Mouse (Mus musculus) testis, adult 2 months (tissue): ENCODE measurements at regions not wholly inside any gene's neighbourhood (a gene's known extent, or its start where the extent isn't known, plus 50 kb on each side); places are given as distances from the start of the nearest gene placed in this dataset.

Experiments
- H3K27ac ChIP-seq: fragments of 200-500 bp; 2 replicates; pipeline ENCODE4 v1.5.1; 2012; ENCODE audit warnings: low read depth, low read length; ENCODE audit not compliant: control insufficient read depth, insufficient read depth
- H3K27me3 ChIP-seq: fragments of 200-500 bp; 2 replicates; pipeline ENCODE4 v1.6.1; 2012; ENCODE audit warnings: mild to moderate bottlenecking, low read length, moderate library complexity; ENCODE audit not compliant: control insufficient read depth, insufficient read depth
- H3K36me3 ChIP-seq: fragments of 200-500 bp; 2 replicates; pipeline ENCODE4 v1.6.1; 2012; ENCODE audit warnings: mild to moderate bottlenecking, low read length; ENCODE audit not compliant: control insufficient read depth, insufficient read depth
- H3K4me1 ChIP-seq: fragments of 200-500 bp; 2 replicates; pipeline ENCODE4 v1.6.1; 2012; ENCODE audit warnings: low read length; ENCODE audit not compliant: control insufficient read depth, insufficient read depth
- H3K4me3 ChIP-seq: fragments of 200-500 bp; 2 replicates; pipeline ENCODE4 v1.5.1; 2012; ENCODE audit warnings: low read depth, mild to moderate bottlenecking, low read length, moderate library complexity, mixed read lengths; ENCODE audit not compliant: control insufficient read depth
- CTCF ChIP-seq: fragments of 200-500 bp; IDR thresholded peaks from 2 replicates; pipeline ENCODE4 v1.5.1; 2012; ENCODE audit warnings: low read depth, mild to moderate bottlenecking, inconsistent platforms, low read length, moderate library complexity; ENCODE audit not compliant: control insufficient read depth, insufficient read depth, insufficient replicate concordance
- POLR2A ChIP-seq: fragments of 200-500 bp; IDR thresholded peaks from 2 replicates; pipeline ENCODE4 v1.6.1; 2012; ENCODE audit warnings: low read depth, mild to moderate bottlenecking, inconsistent platforms, low read length, moderate library complexity; ENCODE audit not compliant: control insufficient read depth

DNA sequence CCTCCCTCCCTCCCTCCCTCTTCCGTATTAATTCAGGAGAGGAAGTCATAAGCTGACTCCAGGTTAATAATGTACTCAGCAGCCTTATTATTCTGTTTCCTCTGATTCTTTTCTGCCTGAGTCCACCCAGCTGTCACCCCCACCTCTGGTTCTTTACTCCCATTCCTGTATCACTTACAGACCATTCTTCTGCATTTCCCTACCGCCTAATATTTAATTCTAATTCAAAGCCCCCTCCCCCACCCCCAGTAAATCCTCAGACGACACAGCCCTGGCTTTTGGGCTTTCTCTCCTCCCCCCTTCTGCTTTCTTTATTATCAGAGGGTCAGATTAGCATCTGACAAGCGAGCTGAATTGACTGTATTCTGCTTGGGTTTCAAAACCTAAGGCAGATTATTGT lies 215.5 kb upstream of the 1700012A03Rik start:
- no peak overlapping the region for H3K27ac ChIP-seq
- no peaks in the 10 kb centered on the region for H3K27me3 ChIP-seq
- H3K4me1 ChIP-seq, result no peaks in the 10 kb centered on the region
- H3K36me3 ChIP-seq, result no peaks in the 10 kb centered on the region
- H3K4me3 ChIP-seq, result no peak overlapping the region
- no peak for TF ChIP-seq CTCF
- TF ChIP-seq POLR2A, result no peak

DNA sequence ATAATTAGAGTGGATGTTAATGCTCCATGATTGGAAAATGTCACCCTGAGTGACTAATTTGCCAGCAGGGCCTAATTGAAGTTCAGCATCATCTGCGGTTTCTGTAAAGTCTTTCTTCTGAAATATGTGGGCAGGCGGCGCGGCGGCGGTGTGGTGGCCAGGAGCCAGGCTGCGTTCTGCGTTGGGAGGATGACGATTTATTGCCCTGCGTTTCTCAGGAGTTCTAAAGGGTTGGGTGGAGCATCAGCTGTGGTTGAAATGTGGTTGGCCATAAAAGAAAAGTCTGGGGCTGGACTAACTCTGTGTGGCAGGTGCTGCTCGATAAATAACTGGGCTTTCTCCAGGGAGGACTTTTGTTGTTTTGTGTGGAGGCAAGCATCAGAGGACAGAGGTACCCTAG lies 219.4 kb upstream of the 1700012A03Rik start:
- no peaks in the 10 kb centered on the region for H3K4me1 ChIP-seq
- H3K4me3 ChIP-seq, result no peak overlapping the region
- H3K27ac ChIP-seq, result no peak overlapping the region
- no peak for TF ChIP-seq CTCF
- TF ChIP-seq POLR2A, result no peak
- no peaks in the 10 kb centered on the region for H3K27me3 ChIP-seq
- no peaks in the 10 kb centered on the region for H3K36me3 ChIP-seq

DNA sequence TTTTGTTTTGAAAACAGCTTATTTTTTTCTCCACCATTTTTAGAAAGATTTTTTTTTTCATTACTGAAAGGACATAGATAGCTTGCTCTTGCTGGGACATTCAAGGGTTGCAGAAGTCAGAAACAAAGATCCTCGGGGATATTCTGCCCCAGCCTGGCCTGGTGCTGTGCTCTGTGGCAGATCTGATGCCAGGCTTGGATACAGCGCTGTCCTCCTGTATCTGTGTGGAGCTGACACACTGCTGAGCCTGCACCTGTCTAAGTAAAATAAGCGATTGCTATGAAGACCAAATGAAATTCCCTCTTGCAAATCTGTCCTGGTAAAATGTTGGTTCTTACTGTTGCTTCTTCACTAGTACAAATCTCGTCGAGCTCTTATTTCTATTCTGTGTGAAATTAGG lies 226.4 kb upstream of the 1700012A03Rik start:
- Histone ChIP-seq H3K4me3 (no peak overlapping the region), H3K36me3 (no peaks in the 10 kb centered on the region), H3K27me3 (no peaks in the 10 kb centered on the region), H3K27ac (no peak overlapping the region), H3K4me1 (no peaks in the 10 kb centered on the region)
- TF ChIP-seq POLR2A, result no peak

DNA sequence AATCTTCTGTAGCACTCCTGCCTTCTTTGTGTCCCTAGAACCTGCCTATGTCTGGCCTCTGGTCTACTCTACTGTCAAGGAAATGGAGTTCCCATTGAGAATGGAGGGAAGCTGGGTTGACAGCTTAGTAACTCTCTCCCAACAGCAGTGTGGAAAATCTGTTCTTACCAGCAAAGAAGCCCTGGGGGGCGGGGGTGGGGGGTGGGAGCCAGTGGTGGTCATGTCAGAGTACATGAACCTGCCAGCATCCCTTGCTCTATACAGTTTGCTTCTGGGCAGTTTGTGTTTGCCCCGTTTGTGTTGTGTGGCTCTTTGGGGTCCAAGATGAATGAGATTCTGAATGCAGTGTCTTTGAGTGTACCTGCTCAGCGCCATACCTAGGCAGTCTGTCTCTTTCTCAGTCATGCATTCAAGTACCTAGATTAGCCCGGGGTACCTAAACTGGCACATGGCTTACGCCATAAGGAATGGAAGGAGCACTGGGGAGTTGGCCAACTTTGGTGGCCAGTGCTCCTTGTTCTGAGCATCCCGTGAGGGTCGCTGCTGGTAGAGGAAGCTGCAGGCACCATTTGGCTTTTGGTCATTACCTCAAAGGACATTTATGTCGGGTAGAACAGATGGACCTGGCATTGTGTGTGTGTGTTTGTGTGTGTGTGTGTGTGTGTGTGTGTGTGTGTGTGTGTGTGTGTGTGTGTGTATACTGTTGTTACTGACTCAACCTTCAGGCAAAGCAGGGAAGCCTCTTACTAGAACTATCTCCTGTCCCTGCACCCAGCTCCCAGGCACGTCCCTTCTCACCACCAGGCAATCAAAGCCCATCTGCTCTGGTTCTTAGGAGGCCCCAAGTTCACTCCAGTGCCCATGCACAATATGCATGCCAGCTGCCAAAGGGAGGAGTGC lies 227.6 kb upstream of the 1700012A03Rik start:
- H3K4me1 ChIP-seq, result no peaks in the 10 kb centered on the region
- TF ChIP-seq POLR2A (no peak), CTCF (no peak)
- H3K4me3 ChIP-seq, result no peak overlapping the region
- H3K27me3 ChIP-seq, result no peaks in the 10 kb centered on the region
- H3K36me3 ChIP-seq, result no peaks in the 10 kb centered on the region
- no peak overlapping the region for H3K27ac ChIP-seq

DNA sequence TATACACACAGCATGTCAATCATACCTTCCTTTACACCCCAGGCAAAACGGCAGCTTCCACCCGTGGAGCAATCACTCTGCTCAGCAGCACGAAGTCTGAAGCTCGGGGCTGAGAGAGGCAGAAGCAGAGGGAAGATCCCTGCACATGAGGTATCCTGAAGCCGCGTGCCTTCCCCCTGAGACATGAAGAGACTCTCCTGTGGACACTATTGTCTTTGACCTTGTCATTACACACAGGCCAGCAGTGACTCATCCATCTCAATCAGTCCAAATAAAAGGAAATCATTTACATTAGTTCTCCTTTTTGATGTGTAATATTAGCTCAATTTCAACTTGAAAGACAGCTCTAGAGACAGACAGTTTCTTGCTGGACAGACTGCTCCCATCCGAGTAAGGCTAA lies 228.4 kb upstream of the 1700012A03Rik start:
- Histone ChIP-seq H3K36me3 (no peaks in the 10 kb centered on the region), H3K27ac (no peak overlapping the region), H3K4me1 (no peaks in the 10 kb centered on the region), H3K27me3 (no peaks in the 10 kb centered on the region), H3K4me3 (no peak overlapping the region)
- no peak for TF ChIP-seq CTCF
- TF ChIP-seq POLR2A, result no peak

DNA sequence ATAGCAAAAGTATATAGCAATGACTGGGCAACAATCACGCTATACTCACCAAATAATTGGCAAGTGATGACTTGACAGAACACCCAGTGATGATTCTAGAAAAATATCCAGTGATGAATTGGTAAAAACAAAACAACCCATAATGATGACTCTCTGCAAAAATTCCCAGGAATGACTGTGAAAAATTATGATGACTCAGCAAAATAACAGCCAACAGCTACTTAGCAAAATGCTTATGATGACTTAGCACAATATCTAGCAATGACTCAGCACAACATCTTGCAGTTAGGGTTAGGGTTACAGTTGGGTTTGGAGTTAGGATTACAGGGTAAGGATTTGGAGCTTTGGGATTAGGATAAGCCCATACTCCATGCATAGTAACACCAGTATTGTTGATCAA lies 232.4 kb upstream of the 1700012A03Rik start:
- TF ChIP-seq POLR2A (no peak), CTCF (no peak)
- no peak overlapping the region for H3K4me3 ChIP-seq
- no peaks in the 10 kb centered on the region for H3K4me1 ChIP-seq
- no peak overlapping the region for H3K27ac ChIP-seq
- no peaks in the 10 kb centered on the region for H3K27me3 ChIP-seq
- no peaks in the 10 kb centered on the region for H3K36me3 ChIP-seq

DNA sequence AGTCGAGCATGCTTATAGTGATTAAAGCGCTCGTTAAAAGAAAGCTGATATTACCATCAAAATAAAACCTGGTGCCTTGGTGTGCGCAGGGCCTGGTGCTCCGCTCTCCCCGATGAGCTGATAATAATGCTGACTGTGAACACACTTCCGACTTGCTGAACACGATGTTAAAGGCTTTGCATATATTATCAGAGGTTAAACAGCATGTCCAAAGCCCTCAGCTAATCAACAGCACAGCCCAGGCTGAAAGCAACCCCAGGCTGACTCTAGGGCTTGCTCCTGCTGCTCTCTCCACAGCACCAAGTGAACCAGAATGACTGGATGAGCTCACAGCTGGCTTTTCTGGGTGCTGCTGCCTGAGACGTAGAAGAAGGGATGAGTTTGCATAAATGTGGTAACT lies 238.2 kb upstream of the 1700012A03Rik start:
- Histone ChIP-seq H3K4me3 (no peak overlapping the region), H3K27ac (no peak overlapping the region), H3K27me3 (no peaks in the 10 kb centered on the region), H3K4me1 (no peaks in the 10 kb centered on the region), H3K36me3 (no peaks in the 10 kb centered on the region)
- TF ChIP-seq POLR2A (no peak), CTCF (no peak)
